ENCODE assay signal across 33 mouse cellular contexts in genomic region chr1:18522902-18523301, GRCm38 (mm10).
"Had no signal": no experiment of that assay in that cellular context is flagged by ENCODE, and none has a peak within 500 bp of the region (broad histone marks: within the 10 kb centered on the region; RNA-seq: fewer than 3 reads in every experiment).

No protein-coding gene starts in this region.

- H3K9ac ChIP-seq: heart, embryonic 12.5 days; heart, embryonic 13.5 days; heart, embryonic 15.5 days; hindbrain, embryonic 12.5 days; hindbrain, embryonic 13.5 days; hindbrain, embryonic 14.5 days; hindbrain, embryonic 15.5 days; kidney, embryonic 15.5 days had no signal

- H3K27me3 ChIP-seq: heart, embryonic 12.5 days; heart, embryonic 13.5 days; heart, embryonic 15.5 days; hindbrain, embryonic 12.5 days; hindbrain, embryonic 13.5 days; hindbrain, embryonic 15.5 days; kidney, embryonic 15.5 days had no signal

- H3K4me2 ChIP-seq: heart, embryonic 11.5 days; heart, embryonic 12.5 days; heart, embryonic 13.5 days; heart, embryonic 15.5 days; hindbrain, embryonic 12.5 days; hindbrain, embryonic 13.5 days; hindbrain, embryonic 14.5 days; hindbrain, embryonic 15.5 days; kidney, embryonic 15.5 days had no signal

- H3K36me3 ChIP-seq: heart, embryonic 10.5 days; heart, embryonic 12.5 days; heart, embryonic 13.5 days; heart, embryonic 15.5 days; hindbrain, embryonic 10.5 days; hindbrain, embryonic 12.5 days; hindbrain, embryonic 13.5 days; hindbrain, embryonic 15.5 days; kidney, embryonic 15.5 days had no signal

- DNase-seq: heart, postnatal 10 days; heart, postnatal 14 days; heart, postnatal 36 days; heart, postnatal 4 days; kidney, adult 11 months; kidney, adult 18-20 months; kidney, adult 2 months; kidney, adult 8-10 months; kidney, adult 9 months; kidney, postnatal 10 days; kidney, postnatal 14 days; kidney, postnatal 25 days; kidney, postnatal 36 days; kidney, postnatal 4 days; layer of hippocampus, adult 9-11 months; layer of hippocampus, postnatal 36 days had no signal

- H3K27ac ChIP-seq: heart, embryonic 10.5 days; heart, embryonic 13.5 days; heart, embryonic 15.5 days; hindbrain, embryonic 10.5 days; hindbrain, embryonic 12.5 days; hindbrain, embryonic 13.5 days; hindbrain, embryonic 14.5 days; hindbrain, embryonic 15.5 days; hindbrain, postnatal 0 days; kidney, embryonic 15.5 days; kidney, postnatal 0 days; layer of hippocampus, adult 2 months; left cerebral cortex, adult 2 months had no signal

- ATAC-seq: hindbrain, embryonic 16.5 days; hindbrain, postnatal 0 days; inflammation-experienced regulatory T-cells, adult 6 months had no signal

- H3K9me3 ChIP-seq: heart, embryonic 10.5 days; heart, embryonic 12.5 days; heart, embryonic 13.5 days; heart, embryonic 15.5 days; hindbrain, embryonic 10.5 days; hindbrain, embryonic 12.5 days; hindbrain, embryonic 13.5 days; hindbrain, embryonic 15.5 days; kidney, embryonic 15.5 days had no signal

- H3K4me1 ChIP-seq: heart, embryonic 10.5 days; heart, embryonic 12.5 days; heart, embryonic 13.5 days; heart, embryonic 15.5 days; hindbrain, embryonic 10.5 days; hindbrain, embryonic 12.5 days; hindbrain, embryonic 13.5 days; hindbrain, embryonic 15.5 days; kidney, embryonic 15.5 days had no signal

- H3K4me3 ChIP-seq: heart, embryonic 10.5 days; heart, embryonic 12.5 days; heart, embryonic 13.5 days; heart, embryonic 15.5 days; hindbrain, embryonic 10.5 days; hindbrain, embryonic 12.5 days; hindbrain, embryonic 13.5 days; hindbrain, embryonic 15.5 days; kidney, embryonic 15.5 days; layer of hippocampus, adult 2 months; left cerebral cortex, adult 2 months had no signal
